ENCODE assay signal across 9 mouse cellular contexts in genomic region chr7:75555940-75556339, GRCm38 (mm10).
A peak's percentile ranks its signal among the peaks of the same experiment; 100 is the strongest.
DNase-seq lines count a peak whose midpoint lies in the region; ATAC-seq and TF ChIP-seq lines count a peak whose summit lies in the region.
"Had no signal": no experiment of that assay in that cellular context is flagged by ENCODE, and none has a peak within 500 bp of the region (broad histone marks: within the 10 kb centered on the region; RNA-seq: fewer than 3 reads in every experiment).

No protein-coding gene starts in this region.

- no peak overlapping the region for H3K27ac ChIP-seq in kidney, postnatal 0 days
- no peak overlapping the region for H3K27ac ChIP-seq in kidney, embryonic 16.5 days (ENCODE audit: low read length)
- no peak overlapping the region for H3K27ac ChIP-seq in midbrain, embryonic 14.5 days (replicated peaks; ENCODE audit: low read depth, low read length)
- H3K27ac ChIP-seq in midbrain, embryonic 10.5 days (replicated peaks): no peak overlapping the region
- H3K27ac ChIP-seq: midbrain, embryonic 15.5 days had no signal

- H3K4me3 ChIP-seq in kidney, postnatal 0 days (replicated peaks; ENCODE audit: low read depth, low read length): no peak overlapping the region
- H3K4me3 ChIP-seq in kidney, embryonic 16.5 days (ENCODE audit: low read length): no peak overlapping the region
- no peak overlapping the region for H3K4me3 ChIP-seq in midbrain, embryonic 14.5 days (replicated peaks; ENCODE audit: low read depth, low read length)
- no peak overlapping the region for H3K4me3 ChIP-seq in midbrain, embryonic 10.5 days
- H3K4me3 ChIP-seq: midbrain, embryonic 15.5 days had no signal

- peak; percentile 45 for DNase-seq in embryo, embryonic 10.5 days (ENCODE audit: low spot score)
- no peak for DNase-seq in embryo, embryonic 10 days (ENCODE audit: low spot score)
- peak; percentile 63 for DNase-seq in kidney, postnatal 0 days (ENCODE audit: low spot score)
- DNase-seq in midbrain, embryonic 14.5 days: peak; percentile 49
- DNase-seq in midbrain, embryonic 10.5 days (ENCODE audit: low spot score): no peak
- peak; percentile 24 for DNase-seq in telencephalon, adult 2 months (ENCODE audit: low read depth, low spot score)
- no peak for DNase-seq in urinary bladder, postnatal 25 days (ENCODE audit: low spot score)

- H3K27me3 ChIP-seq in kidney, postnatal 0 days (ENCODE audit: insufficient read depth, low read length): no peaks in the 10 kb centered on the region
- H3K27me3 ChIP-seq in kidney, embryonic 16.5 days (ENCODE audit: insufficient read depth, low read length): no peaks in the 10 kb centered on the region
- no peaks in the 10 kb centered on the region for H3K27me3 ChIP-seq in midbrain, embryonic 14.5 days (ENCODE audit: control insufficient read depth, insufficient read depth, low read length)
- no peaks in the 10 kb centered on the region for H3K27me3 ChIP-seq in midbrain, embryonic 10.5 days (ENCODE audit: low read depth, poor library complexity, severe bottlenecking)
- H3K27me3 ChIP-seq: midbrain, embryonic 15.5 days had no signal

- 53% methylated on average over 6 of the region's 6 CpGs for WGBS in kidney, postnatal 0 days
- 50% methylated on average over 6 of the region's 6 CpGs for WGBS in kidney, embryonic 16.5 days
- WGBS in midbrain, embryonic 14.5 days: 68% methylated on average over 6 of the region's 6 CpGs
- 69% methylated on average over 6 of the region's 6 CpGs for WGBS in midbrain, embryonic 10.5 days

- H3K4me1 ChIP-seq in kidney, postnatal 0 days (replicated peaks; ENCODE audit: insufficient read depth, low read length): peaks cover 18% of the 10 kb centered on the region
- peaks cover 43% of the 10 kb centered on the region for H3K4me1 ChIP-seq in kidney, embryonic 16.5 days (ENCODE audit: insufficient read depth, low read length)
- no peaks in the 10 kb centered on the region for H3K4me1 ChIP-seq in midbrain, embryonic 14.5 days (ENCODE audit: control insufficient read depth, insufficient read depth, low read length)
- H3K4me1 ChIP-seq in midbrain, embryonic 10.5 days: peaks cover 22% of the 10 kb centered on the region
- H3K4me1 ChIP-seq: midbrain, embryonic 15.5 days had no signal

- peak; percentile 62 for TF ChIP-seq CTCF in kidney, postnatal 0 days (IDR thresholded peaks at IDR 0.05; ENCODE audit: low read depth)

- no peaks in the 10 kb centered on the region for H3K36me3 ChIP-seq in kidney, postnatal 0 days (ENCODE audit: insufficient read depth, low read length)
- no peaks in the 10 kb centered on the region for H3K36me3 ChIP-seq in kidney, embryonic 16.5 days (ENCODE audit: insufficient read depth, low read length)
- H3K36me3 ChIP-seq in midbrain, embryonic 14.5 days (ENCODE audit: control insufficient read depth, insufficient read depth, low read length): no peaks in the 10 kb centered on the region
- no peaks in the 10 kb centered on the region for H3K36me3 ChIP-seq in midbrain, embryonic 10.5 days
- H3K36me3 ChIP-seq: midbrain, embryonic 15.5 days had no signal

- H3K4me2 ChIP-seq in kidney, postnatal 0 days (ENCODE audit: low read length): no peak overlapping the region
- H3K4me2 ChIP-seq in kidney, embryonic 16.5 days (replicated peaks; ENCODE audit: low read depth, low read length): no peak overlapping the region
- no peak overlapping the region for H3K4me2 ChIP-seq in midbrain, embryonic 14.5 days (ENCODE audit: low read length)
- H3K4me2 ChIP-seq: midbrain, embryonic 15.5 days had no signal

- ATAC-seq in kidney, postnatal 0 days (replicated peaks; ENCODE audit: low FRiP score, low read depth): no peak
- ATAC-seq in kidney, embryonic 16.5 days (ENCODE audit: low FRiP score, low TSS enrichment): no peak
- ATAC-seq in midbrain, embryonic 14.5 days (ENCODE audit: low FRiP score, low TSS enrichment): no peak
- ATAC-seq: midbrain, embryonic 15.5 days had no signal

- no peak overlapping the region for H3K9ac ChIP-seq in kidney, postnatal 0 days (ENCODE audit: low read depth, low read length)
- no peak overlapping the region for H3K9ac ChIP-seq in kidney, embryonic 16.5 days (replicated peaks; ENCODE audit: low read length)
- H3K9ac ChIP-seq in midbrain, embryonic 14.5 days (replicated peaks; ENCODE audit: low read length): no peak overlapping the region
- H3K9ac ChIP-seq: midbrain, embryonic 15.5 days had no signal

- no peaks in the 10 kb centered on the region for H3K9me3 ChIP-seq in kidney, postnatal 0 days (replicated peaks; ENCODE audit: low read length)
- H3K9me3 ChIP-seq in kidney, embryonic 16.5 days (ENCODE audit: low read length): no peaks in the 10 kb centered on the region
- H3K9me3 ChIP-seq in midbrain, embryonic 14.5 days (ENCODE audit: control insufficient read depth, low read length): no peaks in the 10 kb centered on the region
- H3K9me3 ChIP-seq in midbrain, embryonic 10.5 days (replicated peaks): no peaks in the 10 kb centered on the region
- H3K9me3 ChIP-seq: midbrain, embryonic 15.5 days had no signal

Comparison
In these comparisons a context has a peak if more than half of its experiments do, and no peak if none do; other contexts are left out.
1. DNase-seq: peak in embryo, embryonic 10.5 days (single experiment), kidney, postnatal 0 days (single experiment), midbrain, embryonic 14.5 days (single experiment) and telencephalon, adult 2 months (single experiment); none in embryo, embryonic 10 days (single experiment), midbrain, embryonic 10.5 days (single experiment) and urinary bladder, postnatal 25 days (single experiment).